Mouse (Mus musculus) neural tube, embryonic 12.5 days (tissue): ENCODE data around the gene Patl1. TPM values are rescaled to one million over a fixed set of nuclear protein-coding genes. Genes with fewer than 3 reads are reported as not detected.
"Not testable (repeated sequence)": the region's sequence is repeated elsewhere in the genome, so short reads cannot be mapped to it uniquely, and the experiment has no call there.

Source experiments
- ATAC-seq: fragments of 200-750 bp; cut with Nextera tagmentation; 2 replicates; pipeline ENCODE4 v1.8.0; 2017; ENCODE audit warnings: low read depth, mild to moderate bottlenecking, moderate TSS enrichment, moderate library complexity; ENCODE audit not compliant: low FRiP score
- H3K27ac ChIP-seq: fragments of 300-500 bp; sonication (generic); 2 replicates; pipeline ENCODE4 v1.5.1; 2016
- H3K27me3 ChIP-seq: fragments of 300-500 bp; sonication (generic); replicated peaks from 2 replicates; pipeline ENCODE4 v1.6.1; 2016; ENCODE audit warnings: mild to moderate bottlenecking
- H3K36me3 ChIP-seq: fragments of 300-500 bp; sonication (generic); 2 replicates; pipeline ENCODE4 v1.6.1; 2016; ENCODE audit warnings: mild to moderate bottlenecking
- H3K4me1 ChIP-seq: fragments of 300-500 bp; sonication (generic); 2 replicates; pipeline ENCODE4 v1.6.1; 2016
- H3K4me2 ChIP-seq: fragments of 300-500 bp; sonication (generic); replicated peaks from 2 replicates; pipeline ENCODE4 v1.6.1; 2016; ENCODE audit warnings: mild to moderate bottlenecking
- H3K4me3 ChIP-seq: fragments of 300-500 bp; sonication (generic); 2 replicates; pipeline ENCODE4 v1.5.1; 2016
- H3K9ac ChIP-seq: fragments of 300-500 bp; sonication (generic); 2 replicates; pipeline ENCODE4 v1.6.1; 2016; ENCODE audit warnings: mild to moderate bottlenecking
- H3K9me3 ChIP-seq: fragments of 300-500 bp; sonication (generic); 2 replicates; pipeline ENCODE4 v1.6.1; 2016; ENCODE audit warnings: mild to moderate bottlenecking
- WGBS: fragments of 180-500 bp; shearing (Covaris S2); methylation state at CpG from one replicate; pipeline ENCODE4 v1.1.7; 2016; 5-methylcytosine and 5-hydroxymethylcytosine counted together
- polyA plus RNA-seq: library from polyadenylated mRNA; unstranded; fragments of >200 nt; fragmentation: Nextera tagmentation; extraction: Ambion mirVana; gene quantifications from 2 replicates; pipeline ENCODE4 v1.2.1, GENCODE M21; 2016

Patl1 gene
- polyA plus RNA-seq, 1 experiment from 2014 or later = 21.1 TPM

- Histone ChIP-seq H3K27me3 (no peaks in the 10 kb centered on the region), H3K9me3 (no peaks in the 10 kb centered on the region), H3K9ac (no peak overlapping the region), H3K36me3 (peaks cover 38% of the 10 kb centered on the region), H3K4me2 (no peak overlapping the region), H3K27ac (no peak overlapping the region), H3K4me3 (no peak overlapping the region), H3K4me1 (peaks cover 11% of the 10 kb centered on the region)
- 80% methylated on average over 9 of the region's 9 CpGs for WGBS
- no peak for ATAC-seq
Observed at GRCm38 (mm10) chr19:11969155-11970050, 57.2 kb downstream of the Patl1 start.

GRCm38 (mm10) chr19:11973511-11974222 is 61.5 kb downstream of the Patl1 start:
- 91% methylated on average over 13 of the region's 13 CpGs for WGBS
- H3K4me2 ChIP-seq = no peak overlapping the region
- ATAC-seq = no peak
- H3K27ac ChIP-seq = no peak overlapping the region
- no peaks in the 10 kb centered on the region; the same call in 1 of the 2 replicates for H3K4me1 ChIP-seq
- no peak overlapping the region for H3K4me3 ChIP-seq
- H3K9me3 ChIP-seq = no peaks in the 10 kb centered on the region
- peaks cover 73% of the 10 kb centered on the region for H3K36me3 ChIP-seq
- H3K27me3 ChIP-seq = no peaks in the 10 kb centered on the region
- H3K9ac ChIP-seq = no peak overlapping the region

GRCm38 (mm10) chr19:11974223-11974540 is 62.0 kb downstream of the Patl1 start:
- H3K4me1 ChIP-seq = no peaks in the 10 kb centered on the region; the same call in 1 of the 2 replicates
- no peak overlapping the region for H3K4me2 ChIP-seq
- H3K27ac ChIP-seq = no peak overlapping the region
- H3K4me3 ChIP-seq = no peak overlapping the region
- no peaks in the 10 kb centered on the region for H3K27me3 ChIP-seq
- WGBS = 92% methylated on average over 2 of the region's 2 CpGs
- no peak overlapping the region for H3K9ac ChIP-seq
- H3K9me3 ChIP-seq = no peaks in the 10 kb centered on the region
- no peak for ATAC-seq
- peaks cover 78% of the 10 kb centered on the region for H3K36me3 ChIP-seq

- peaks cover 89% of the 10 kb centered on the region for H3K36me3 ChIP-seq
Observed at GRCm38 (mm10) chr19:11975683-11976082, 63.5 kb downstream of the Patl1 start.

GRCm38 (mm10) chr19:11977363-11977762 is 65.2 kb downstream of the Patl1 start:
- Histone ChIP-seq H3K27ac (no peak overlapping the region), H3K4me3 (no peak overlapping the region), H3K9ac (no peak overlapping the region), H3K9me3 (no peaks in the 10 kb centered on the region), H3K27me3 (no peaks in the 10 kb centered on the region), H3K4me2 (no peak overlapping the region), H3K36me3 (peaks cover 89% of the 10 kb centered on the region), H3K4me1 (no peaks in the 10 kb centered on the region)
- no peak for ATAC-seq
- 85% methylated on average over 5 of the region's 5 CpGs for WGBS

More at GRCm38 (mm10) chr19:11975683-11976082, 63.5 kb downstream of the Patl1 start:
- no peaks in the 10 kb centered on the region for H3K27me3 ChIP-seq
- H3K9ac ChIP-seq = no peak overlapping the region
- no peak for ATAC-seq
- H3K27ac ChIP-seq = no peak overlapping the region
- no peaks in the 10 kb centered on the region for H3K9me3 ChIP-seq
- no peak overlapping the region for H3K4me3 ChIP-seq
- no peaks in the 10 kb centered on the region for H3K4me1 ChIP-seq
- WGBS = 90% methylated on average over 4 of the region's 4 CpGs
- H3K4me2 ChIP-seq = no peak overlapping the region

GRCm38 (mm10) chr19:11980471-11980870 is 68.3 kb downstream of the Patl1 start:
- Histone ChIP-seq H3K27me3 (no peaks in the 10 kb centered on the region), H3K9me3 (no peaks in the 10 kb centered on the region), H3K36me3 (peaks cover 80% of the 10 kb centered on the region), H3K4me1 (no peaks in the 10 kb centered on the region), H3K27ac (no peak overlapping the region), H3K4me3 (no peak overlapping the region), H3K4me2 (no peak overlapping the region), H3K9ac (no peak overlapping the region)
- ATAC-seq = no peak
- WGBS = 95% methylated on average over 4 of the region's 4 CpGs

GRCm38 (mm10) chr19:11984614-11985013 is 72.4 kb downstream of the Patl1 start:
- not testable (repeated sequence) for ATAC-seq, H3K9me3 ChIP-seq, H3K9ac ChIP-seq, H3K4me3 ChIP-seq, H3K27ac ChIP-seq, H3K27me3 ChIP-seq, H3K4me1 ChIP-seq, H3K4me2 ChIP-seq
- peaks cover 76% of the 10 kb centered on the region for H3K36me3 ChIP-seq
- WGBS = 86% methylated on average over 5 of the region's 5 CpGs

- H3K9me3 ChIP-seq = no peaks in the 10 kb centered on the region
- no peak overlapping the region for H3K27ac ChIP-seq
- H3K27me3 ChIP-seq = no peaks in the 10 kb centered on the region
- H3K4me2 ChIP-seq = no peak overlapping the region
- ATAC-seq = no peak
- peaks cover 74% of the 10 kb centered on the region for H3K36me3 ChIP-seq
- H3K9ac ChIP-seq = no peak overlapping the region
- no peak overlapping the region for H3K4me3 ChIP-seq
- WGBS = 88% methylated on average over 3 of the region's 3 CpGs
- no peaks in the 10 kb centered on the region for H3K4me1 ChIP-seq
Observed at GRCm38 (mm10) chr19:11987841-11988240, 75.6 kb downstream of the Patl1 start.

- no peaks in the 10 kb centered on the region for H3K4me1 ChIP-seq
- no peaks in the 10 kb centered on the region for H3K9me3 ChIP-seq
- 99% methylated on average over 7 of the region's 7 CpGs for WGBS
Observed at GRCm38 (mm10) chr19:11989334-11989733, 77.1 kb downstream of the Patl1 start.

GRCm38 (mm10) chr19:11992034-11992433 is 79.8 kb downstream of the Patl1 start:
- no peaks in the 10 kb centered on the region for H3K4me1 ChIP-seq
- no peak for ATAC-seq
- no peak overlapping the region for H3K4me2 ChIP-seq
- WGBS = 95% methylated on average over 9 of the region's 9 CpGs
- no peak overlapping the region for H3K27ac ChIP-seq
- no peak overlapping the region for H3K4me3 ChIP-seq
- peaks cover 72% of the 10 kb centered on the region for H3K36me3 ChIP-seq
- H3K9me3 ChIP-seq = no peaks in the 10 kb centered on the region
- no peak overlapping the region for H3K9ac ChIP-seq
- H3K27me3 ChIP-seq = no peaks in the 10 kb centered on the region

More at GRCm38 (mm10) chr19:11989334-11989733, 77.1 kb downstream of the Patl1 start:
- Histone ChIP-seq H3K9ac (no peak overlapping the region), H3K4me3 (no peak overlapping the region), H3K27me3 (no peaks in the 10 kb centered on the region), H3K4me2 (no peak overlapping the region), H3K27ac (no peak overlapping the region), H3K36me3 (peaks cover 69% of the 10 kb centered on the region)
- no peak for ATAC-seq

- no peak overlapping the region for H3K9ac ChIP-seq
- ATAC-seq = no peak
- H3K9me3 ChIP-seq = no peaks in the 10 kb centered on the region
- no peak overlapping the region for H3K4me2 ChIP-seq
- H3K4me3 ChIP-seq = no peak overlapping the region
- no peaks in the 10 kb centered on the region for H3K4me1 ChIP-seq
- H3K27me3 ChIP-seq = no peaks in the 10 kb centered on the region
- no peak overlapping the region for H3K27ac ChIP-seq
- H3K36me3 ChIP-seq = peaks cover 68% of the 10 kb centered on the region
- WGBS = 94% methylated on average over 10 of the region's 10 CpGs
Observed at GRCm38 (mm10) chr19:11992441-11993029, 80.3 kb downstream of the Patl1 start.
